Mouse (Mus musculus): ENCODE measurements around the gene Tlcd1. TPM values are rescaled to one million over a fixed set of nuclear protein-coding genes. Genes with fewer than 3 reads are reported as not detected.

Tlcd1 gene
- polyA plus RNA-seq, 1 experiment from 2014 or later = 8.0 TPM

- H3K4me1 ChIP-seq = peaks cover 19% of the 10 kb centered on the region
- peak overlapping the region; percentile 84 for H3K9ac ChIP-seq (replicated peaks)
- under 1% methylated on average over 42 of the region's 42 CpGs for WGBS
- peak overlapping the region; percentile 71 for H3K4me3 ChIP-seq
- ATAC-seq (ENCODE audit: low FRiP score, low read depth) = peak; percentile 87
- H3K27ac ChIP-seq (replicated peaks) = peak overlapping the region; percentile 92
- H3K36me3 ChIP-seq = peaks cover 24% of the 10 kb centered on the region
- no peaks in the 10 kb centered on the region for H3K27me3 ChIP-seq
- no peaks in the 10 kb centered on the region for H3K9me3 ChIP-seq
- peak overlapping the region; percentile 67 for H3K4me2 ChIP-seq (replicated peaks)
These were observed 12.9 kb downstream of the Tlcd1 start for GRCm38 (mm10) chr11:78189234-78190040.

GRCm38 (mm10) chr11:78190041-78190440 lies 13.5 kb downstream of the Tlcd1 start:
- no peak for ATAC-seq (ENCODE audit: low FRiP score, low read depth)
- H3K9ac ChIP-seq (replicated peaks) = 0 out of 2 replicates have a peak overlapping the region, but pooled peaks have one; percentile 84
- H3K27ac ChIP-seq (replicated peaks) = peak overlapping the region; percentile 92

GRCm38 (mm10) chr11:78193113-78193512 lies 16.6 kb downstream of the Tlcd1 start, which contains the start of gene Proca1:
Gene Proca1 (plus strand): TSS chr11:78193392.
- Histone ChIP-seq H3K4me3 (no peak within 1 kb of the TSS), H3K9ac (replicated peaks) (no peak within 1 kb of the TSS), H3K36me3 (peaks cover 24% of the 10 kb centered on the region), H3K4me2 (replicated peaks) (peak within 1 kb of the TSS; percentile 53; the same call in 1 of the 2 replicates), H3K27me3 (no peaks in the 10 kb centered on the region), H3K4me1 (peaks cover 24% of the 10 kb centered on the region), H3K27ac (replicated peaks) (no peak within 1 kb of the TSS), H3K9me3 (no peaks in the 10 kb centered on the region)
- ATAC-seq (ENCODE audit: low FRiP score, low read depth) = no peak
- 84% methylated on average over 1 of the region's 1 CpGs for WGBS

More at GRCm38 (mm10) chr11:78190041-78190440, 13.5 kb downstream of the Tlcd1 start:
- Histone ChIP-seq H3K9me3 (no peaks in the 10 kb centered on the region), H3K4me1 (peaks cover 25% of the 10 kb centered on the region), H3K36me3 (peaks cover 24% of the 10 kb centered on the region), H3K4me3 (peak overlapping the region; percentile 71), H3K4me2 (replicated peaks) (peak overlapping the region; percentile 67), H3K27me3 (no peaks in the 10 kb centered on the region)
- 73% methylated on average over 6 of the region's 6 CpGs for WGBS

GRCm38 (mm10) chr11:78194411-78195100 lies 18.0 kb downstream of the Tlcd1 start:
- Histone ChIP-seq H3K27ac (replicated peaks) (no peak overlapping the region), H3K9me3 (no peaks in the 10 kb centered on the region), H3K4me2 (replicated peaks) (peak overlapping the region; percentile 53), H3K36me3 (peaks cover 24% of the 10 kb centered on the region), H3K9ac (replicated peaks) (peak overlapping the region; percentile 16; the same call in 1 of the 2 replicates), H3K4me1 (peaks cover 21% of the 10 kb centered on the region), H3K4me3 (peak overlapping the region; percentile 37), H3K27me3 (no peaks in the 10 kb centered on the region)
- ATAC-seq (ENCODE audit: low FRiP score, low read depth) = peak; percentile 48
- 2% methylated on average over 30 of the region's 30 CpGs for WGBS

- H3K4me1 ChIP-seq = peaks cover 13% of the 10 kb centered on the region
- H3K9me3 ChIP-seq = no peaks in the 10 kb centered on the region
- WGBS = 66% methylated on average over 23 of the region's 23 CpGs
- ATAC-seq (ENCODE audit: low FRiP score, low read depth) = no peak
- no peaks in the 10 kb centered on the region for H3K27me3 ChIP-seq
- H3K4me3 ChIP-seq = peak overlapping the region; percentile 37
- H3K36me3 ChIP-seq = peaks cover 24% of the 10 kb centered on the region
- H3K27ac ChIP-seq (replicated peaks) = no peak overlapping the region
- no peak overlapping the region for H3K9ac ChIP-seq (replicated peaks)
- H3K4me2 ChIP-seq (replicated peaks) = peak overlapping the region; percentile 53
These were observed 18.8 kb downstream of the Tlcd1 start for GRCm38 (mm10) chr11:78195101-78195863.

GRCm38 (mm10) chr11:78202372-78202771 lies 25.9 kb downstream of the Tlcd1 start:
- Histone ChIP-seq H3K4me3 (no peak overlapping the region), H3K27ac (replicated peaks) (no peak overlapping the region), H3K9me3 (no peaks in the 10 kb centered on the region), H3K4me2 (replicated peaks) (no peak overlapping the region), H3K36me3 (peaks cover 26% of the 10 kb centered on the region), H3K9ac (replicated peaks) (no peak overlapping the region), H3K27me3 (no peaks in the 10 kb centered on the region), H3K4me1 (no peaks in the 10 kb centered on the region; the same call in 1 of the 2 replicates)
- no peak for ATAC-seq (ENCODE audit: low FRiP score, low read depth)
- 94% methylated on average over 3 of the region's 3 CpGs for WGBS

GRCm38 (mm10) chr11:78204287-78204686 lies 27.8 kb downstream of the Tlcd1 start:
- WGBS = 84% methylated on average over 6 of the region's 6 CpGs
- peaks cover 46% of the 10 kb centered on the region for H3K36me3 ChIP-seq
- H3K4me3 ChIP-seq = no peak overlapping the region
- no peak overlapping the region for H3K4me2 ChIP-seq (replicated peaks)
- no peak overlapping the region for H3K27ac ChIP-seq (replicated peaks)
- no peaks in the 10 kb centered on the region; the same call in 1 of the 2 replicates for H3K4me1 ChIP-seq
- no peaks in the 10 kb centered on the region for H3K27me3 ChIP-seq
- no peaks in the 10 kb centered on the region for H3K9me3 ChIP-seq
- no peak for ATAC-seq (ENCODE audit: low FRiP score, low read depth)
- H3K9ac ChIP-seq (replicated peaks) = no peak overlapping the region

GRCm38 (mm10) chr11:78205361-78206206 lies 29.1 kb downstream of the Tlcd1 start:
- peaks cover 59% of the 10 kb centered on the region for H3K36me3 ChIP-seq
- no peaks in the 10 kb centered on the region; the same call in 1 of the 2 replicates for H3K4me1 ChIP-seq
- H3K27me3 ChIP-seq = no peaks in the 10 kb centered on the region
- peak overlapping the region; percentile 42; the same call in 1 of the 2 replicates for H3K27ac ChIP-seq (replicated peaks)
- WGBS = 82% methylated on average over 13 of the region's 13 CpGs
- H3K4me3 ChIP-seq = no peak overlapping the region
- H3K4me2 ChIP-seq (replicated peaks) = no peak overlapping the region
- H3K9ac ChIP-seq (replicated peaks) = no peak overlapping the region
- no peak for ATAC-seq (ENCODE audit: low FRiP score, low read depth)
- H3K9me3 ChIP-seq = no peaks in the 10 kb centered on the region

- Histone ChIP-seq H3K4me3 (no peak overlapping the region), H3K4me2 (replicated peaks) (no peak overlapping the region), H3K4me1 (no peaks in the 10 kb centered on the region; the same call in 1 of the 2 replicates), H3K9ac (replicated peaks) (no peak overlapping the region), H3K9me3 (no peaks in the 10 kb centered on the region), H3K27me3 (no peaks in the 10 kb centered on the region), H3K36me3 (peaks cover 75% of the 10 kb centered on the region), H3K27ac (replicated peaks) (no peak overlapping the region)
- WGBS = 84% methylated on average over 7 of the region's 7 CpGs
- ATAC-seq (ENCODE audit: low FRiP score, low read depth) = no peak
These were observed 30.7 kb downstream of the Tlcd1 start for GRCm38 (mm10) chr11:78207190-78207589.

- Histone ChIP-seq H3K9ac (replicated peaks) (no peak overlapping the region), H3K4me2 (replicated peaks) (no peak overlapping the region), H3K4me1 (no peaks in the 10 kb centered on the region; the same call in 1 of the 2 replicates), H3K9me3 (no peaks in the 10 kb centered on the region), H3K27me3 (no peaks in the 10 kb centered on the region), H3K4me3 (no peak overlapping the region), H3K27ac (replicated peaks) (no peak overlapping the region), H3K36me3 (peaks cover 100% of the 10 kb centered on the region)
- ATAC-seq (ENCODE audit: low FRiP score, low read depth) = no peak
- WGBS = 96% methylated on average over 6 of the region's 6 CpGs
These were observed 33.4 kb downstream of the Tlcd1 start for GRCm38 (mm10) chr11:78209886-78210285.

- Histone ChIP-seq H3K4me1 (no peaks in the 10 kb centered on the region; the same call in 1 of the 2 replicates), H3K36me3 (peaks cover 99% of the 10 kb centered on the region), H3K9me3 (no peaks in the 10 kb centered on the region), H3K4me2 (replicated peaks) (no peak overlapping the region), H3K27ac (replicated peaks) (no peak overlapping the region), H3K4me3 (no peak overlapping the region), H3K9ac (replicated peaks) (no peak overlapping the region), H3K27me3 (no peaks in the 10 kb centered on the region)
- WGBS = 75% methylated on average over 7 of the region's 7 CpGs
- ATAC-seq (ENCODE audit: low FRiP score, low read depth) = no peak
These were observed 34.1 kb downstream of the Tlcd1 start for GRCm38 (mm10) chr11:78210615-78211014.
